Mouse (Mus musculus): ENCODE measurements around the gene Phactr3. TPM values are rescaled to one million over a fixed set of nuclear protein-coding genes. Genes with fewer than 3 reads are reported as not detected.
"Not testable (repeated sequence)": the region's sequence is repeated elsewhere in the genome, so short reads cannot be mapped to it uniquely, and the experiment has no call there.

The Phactr3 gene
- total RNA-seq, 2 experiments from 2014 or later = 1.4 to 1.5 TPM

DNA sequence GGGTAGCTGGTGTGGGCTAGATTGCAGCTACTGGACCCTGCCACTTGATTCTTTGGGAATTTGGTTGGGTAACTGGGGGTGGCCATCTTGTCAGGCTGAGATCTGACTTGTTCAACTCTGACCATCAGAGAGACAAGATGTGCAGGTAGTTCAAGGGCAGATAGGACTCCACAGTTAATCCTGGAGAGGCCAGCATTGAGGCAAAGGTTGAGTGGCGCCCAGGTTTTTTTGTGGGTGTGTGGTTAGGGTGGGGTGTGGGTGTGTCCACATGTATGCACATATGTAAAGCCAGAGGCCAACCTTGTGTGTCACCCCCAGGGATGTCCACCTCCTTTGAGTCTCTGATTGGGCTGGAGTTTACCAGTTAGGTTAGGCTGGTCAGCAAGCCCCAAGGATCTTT lies 197.5 kb downstream of the Phactr3 start:
- no peak for DNase-seq (ENCODE audit: low spot score)
- intact Hi-C loops (cut with DNase I) = no loop called here

DNA sequence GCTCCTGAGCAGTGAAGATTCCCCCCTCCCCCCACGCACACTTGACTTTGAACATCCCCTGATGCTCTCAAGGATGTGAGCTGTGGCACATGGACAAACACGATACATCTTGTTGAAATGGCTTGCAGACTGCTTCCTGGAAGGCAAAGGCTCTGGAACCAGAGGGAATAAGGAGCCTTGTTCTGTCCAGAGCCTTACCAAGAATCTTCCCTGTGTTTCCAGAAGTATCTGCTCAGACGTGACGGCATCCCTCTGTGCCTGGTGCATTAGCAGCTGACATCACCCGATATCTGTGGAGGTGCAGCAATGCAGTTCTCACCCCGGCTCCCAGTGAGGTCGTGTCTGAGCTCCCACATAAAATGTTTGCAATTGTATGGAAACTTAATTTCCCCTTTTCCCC lies 201.0 kb downstream of the Phactr3 start:
- no peak for DNase-seq (ENCODE audit: low spot score)
- intact Hi-C loops (cut with DNase I) = no loop called here

DNA sequence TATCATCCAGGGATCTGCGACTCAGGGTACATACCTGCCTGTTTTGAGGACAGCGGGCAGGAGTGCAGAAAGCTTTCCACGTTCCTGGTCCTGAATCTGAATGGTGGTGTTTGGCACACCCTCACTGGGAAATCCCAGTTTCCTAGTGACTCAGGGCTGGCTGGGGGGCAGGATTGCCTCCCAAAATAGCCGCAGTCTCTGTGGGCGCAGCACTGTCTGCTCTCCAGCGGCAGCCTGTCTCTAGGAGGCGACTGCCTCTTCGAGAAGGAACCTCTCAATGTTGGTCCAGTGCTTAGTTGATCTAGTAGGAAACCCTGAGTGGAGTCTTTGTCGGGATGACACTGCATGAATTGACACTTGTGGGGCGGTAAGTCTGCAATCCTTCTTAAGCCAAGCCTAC lies 202.5 kb downstream of the Phactr3 start:
- intact Hi-C loops (cut with DNase I) = no loop called here
- no peak for DNase-seq (ENCODE audit: low spot score)

DNA sequence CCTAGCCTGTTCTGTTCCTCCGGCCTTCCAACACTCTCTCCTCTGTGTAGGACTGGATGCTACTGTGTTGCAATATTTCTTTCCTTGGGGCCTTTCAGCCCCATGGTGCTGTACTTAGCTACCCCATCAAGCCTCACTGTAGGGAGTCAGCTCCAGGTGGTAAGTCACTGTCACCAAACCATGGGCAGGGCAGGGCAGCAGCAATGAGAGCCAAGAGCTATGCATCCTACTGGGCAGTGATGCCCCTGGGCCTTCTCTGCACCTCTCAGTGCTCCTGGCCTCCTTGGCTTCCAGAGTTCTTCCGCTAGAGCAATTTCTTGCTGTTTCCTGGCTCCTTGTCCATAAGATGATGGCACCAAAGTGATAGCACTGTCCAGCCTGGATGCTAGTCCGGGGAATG lies 205.6 kb downstream of the Phactr3 start:
- intact Hi-C loops (cut with DNase I) = no loop called here
- DNase-seq (ENCODE audit: low spot score) = no peak

DNA sequence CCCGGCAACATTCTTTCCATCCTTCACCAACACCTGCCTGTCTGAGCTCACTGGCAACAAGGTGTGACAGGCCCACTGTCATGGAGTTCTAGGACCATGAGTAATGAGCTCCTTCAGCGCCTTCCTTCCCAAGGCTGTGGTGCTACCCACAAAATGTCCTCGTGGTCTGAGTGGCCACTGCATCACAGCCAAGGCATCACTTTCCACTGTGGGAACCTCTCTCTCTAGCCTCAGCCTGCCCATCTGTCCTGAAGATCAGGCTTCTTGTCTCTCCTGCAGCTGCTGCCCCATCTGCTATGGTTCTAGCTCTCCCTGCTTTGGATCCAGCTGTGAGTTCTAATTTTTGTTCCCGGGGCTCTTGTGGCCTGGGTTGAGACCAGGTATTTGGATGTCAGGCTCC lies 206.0 kb downstream of the Phactr3 start:
- DNase-seq (ENCODE audit: low spot score) = no peak
- intact Hi-C loops (cut with DNase I) = no loop called here

DNA sequence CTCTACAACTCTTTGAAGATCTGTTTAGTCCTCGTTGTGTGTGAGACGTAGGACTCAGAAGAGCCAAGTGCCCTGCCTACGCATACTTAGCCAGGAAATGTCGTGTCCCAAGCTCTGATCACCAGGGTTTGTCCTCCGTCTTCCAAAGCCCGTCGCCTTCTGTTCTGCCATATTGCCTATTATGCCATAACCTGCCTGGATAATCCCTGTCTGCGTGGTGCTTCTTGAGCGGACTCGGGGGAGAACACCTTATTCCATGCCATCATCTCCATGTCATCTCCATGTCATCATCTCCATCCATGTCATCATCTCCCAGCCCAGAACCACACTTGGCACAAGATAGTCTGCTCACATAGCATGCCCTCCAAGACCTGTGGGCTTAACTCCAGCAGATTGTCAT lies 207.3 kb downstream of the Phactr3 start:
- intact Hi-C loops (cut with DNase I) = no loop called here
- DNase-seq (ENCODE audit: low spot score) = no peak

DNA sequence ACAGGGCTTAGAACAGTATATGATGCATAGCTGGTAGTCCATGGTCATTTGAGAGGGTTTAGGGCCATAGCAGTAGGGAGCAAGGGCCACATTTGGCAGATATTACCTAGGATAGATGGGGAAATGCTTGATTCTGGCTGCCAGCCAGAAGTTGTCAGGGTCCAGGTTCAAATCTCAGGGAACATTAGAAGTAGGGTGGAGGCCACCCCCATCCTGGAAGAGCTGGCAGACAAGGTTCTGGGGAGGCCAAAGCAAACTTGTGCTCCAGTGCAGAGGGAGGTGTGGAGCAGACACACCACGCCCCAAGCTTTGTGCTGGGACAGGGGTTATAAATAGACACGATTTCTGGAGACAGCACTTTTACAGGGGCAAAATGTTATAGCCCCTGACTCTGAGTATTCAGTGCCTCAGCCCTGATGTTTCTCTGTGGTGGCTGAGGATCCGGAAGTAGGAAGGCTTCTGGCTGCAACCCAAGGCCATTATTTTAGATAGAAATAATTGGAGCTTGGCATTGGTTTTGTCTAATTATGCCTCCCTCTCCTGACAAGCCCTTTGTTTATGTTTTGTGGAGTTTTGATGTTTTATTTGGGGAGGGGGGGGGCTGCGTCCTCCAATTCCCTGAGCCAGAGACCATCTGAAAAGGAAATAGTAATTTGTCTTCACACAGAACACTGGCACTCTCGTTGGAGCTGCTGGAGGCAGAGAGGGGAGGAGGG lies 208.1 kb downstream of the Phactr3 start:
- intact Hi-C loops (cut with DNase I) = no loop called here
- DNase-seq (ENCODE audit: low spot score) = no peak

DNA sequence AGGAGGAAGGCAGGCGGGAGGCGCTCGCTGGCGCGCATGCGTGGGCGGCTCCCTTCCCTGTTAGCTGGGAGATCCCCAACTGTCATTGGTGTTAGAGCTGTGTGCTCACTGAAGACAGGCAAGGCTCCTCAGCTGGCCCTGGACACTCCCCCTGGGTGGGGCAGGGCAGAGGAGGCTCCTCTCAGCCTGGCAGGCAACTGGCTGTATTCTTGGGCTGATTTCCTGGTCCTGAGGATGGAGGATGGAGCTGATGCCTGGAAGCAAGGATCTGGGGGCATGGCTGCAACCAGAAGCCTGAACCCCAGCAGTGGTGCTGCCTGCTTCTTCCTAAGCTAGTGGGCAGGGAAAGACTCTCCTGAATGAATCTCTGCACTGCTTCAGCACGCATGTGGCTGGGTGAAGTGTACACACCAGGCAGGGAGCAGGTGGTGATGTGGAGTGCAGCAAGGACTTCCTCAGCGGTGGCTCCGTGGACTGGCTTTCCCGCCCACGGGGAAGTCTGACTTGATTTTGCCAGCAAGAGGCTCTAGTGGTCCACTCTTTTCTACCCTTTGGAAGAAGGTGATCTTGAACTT lies 208.8 kb downstream of the Phactr3 start:
- intact Hi-C loops (cut with DNase I) = no loop called here
- DNase-seq (ENCODE audit: low spot score) = peak; percentile 15

DNA sequence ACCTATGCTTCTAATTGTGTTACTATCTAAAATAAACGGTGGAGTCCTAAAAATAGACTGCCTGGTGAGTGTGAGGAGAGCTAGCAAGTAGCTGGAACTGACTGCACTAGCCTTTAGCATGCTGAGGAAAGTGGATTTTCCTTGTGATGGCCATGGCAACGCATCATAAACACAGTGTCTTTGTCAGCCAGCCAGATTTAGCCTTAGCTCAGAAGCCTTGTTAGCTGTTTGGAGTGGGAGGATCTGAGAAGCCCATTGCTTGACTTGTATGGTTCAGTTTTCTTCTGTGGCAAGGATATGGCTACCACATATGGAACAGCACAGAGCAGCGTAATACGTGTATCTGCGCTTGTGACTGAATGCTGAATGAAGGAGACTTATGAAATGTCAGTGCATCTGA lies 210.8 kb downstream of the Phactr3 start:
- no peak for DNase-seq (ENCODE audit: low spot score)
- intact Hi-C loops (cut with DNase I) = no loop called here

DNA sequence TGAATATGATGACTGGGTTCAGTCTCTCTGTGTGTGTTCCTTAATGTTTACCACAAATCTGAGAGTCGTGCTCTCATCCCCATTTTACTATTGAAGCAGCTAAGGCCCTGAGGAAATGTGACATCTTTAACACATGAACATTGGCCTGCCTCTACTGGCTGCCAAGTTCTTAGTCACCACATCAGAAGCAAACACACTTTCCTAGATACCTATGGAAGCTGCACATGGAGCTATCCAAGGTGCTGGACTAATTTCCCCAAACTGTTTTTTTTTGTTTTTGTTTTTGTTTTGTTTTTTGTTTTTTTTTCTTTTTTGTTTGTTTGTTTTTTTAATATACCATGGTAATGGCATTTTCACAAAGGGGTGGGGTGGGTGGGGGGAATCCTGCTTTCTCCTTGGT lies 211.2 kb downstream of the Phactr3 start:
- no peak for DNase-seq (ENCODE audit: low spot score)
- intact Hi-C loops (cut with DNase I) = no loop called here

DNA sequence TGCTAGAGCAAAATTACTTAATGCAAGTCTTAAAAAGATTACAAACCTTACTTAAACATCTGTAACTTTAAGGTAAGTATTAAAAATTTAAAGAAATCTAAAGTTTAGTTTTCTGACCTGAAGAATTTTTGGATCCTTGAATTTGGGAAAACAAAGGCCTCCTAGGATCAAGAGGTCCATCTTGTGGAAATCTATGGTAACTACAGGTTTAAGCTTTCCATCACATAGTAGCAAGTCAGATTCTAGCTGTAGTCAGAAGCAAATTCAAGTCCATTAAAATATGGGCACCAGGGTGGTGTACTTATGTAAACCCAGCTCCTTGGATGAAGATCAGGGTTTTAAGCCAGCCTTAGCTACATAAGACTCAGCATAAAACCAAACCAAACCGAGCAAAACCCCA lies 219.1 kb downstream of the Phactr3 start:
- intact Hi-C loops (cut with DNase I) = loop anchor here (2.0 to 5.0 kb wide), 2 partner anchors 51 to 241 kb away; no protein-coding TSS in a partner anchor
- DNase-seq (ENCODE audit: low spot score) = no peak

DNA sequence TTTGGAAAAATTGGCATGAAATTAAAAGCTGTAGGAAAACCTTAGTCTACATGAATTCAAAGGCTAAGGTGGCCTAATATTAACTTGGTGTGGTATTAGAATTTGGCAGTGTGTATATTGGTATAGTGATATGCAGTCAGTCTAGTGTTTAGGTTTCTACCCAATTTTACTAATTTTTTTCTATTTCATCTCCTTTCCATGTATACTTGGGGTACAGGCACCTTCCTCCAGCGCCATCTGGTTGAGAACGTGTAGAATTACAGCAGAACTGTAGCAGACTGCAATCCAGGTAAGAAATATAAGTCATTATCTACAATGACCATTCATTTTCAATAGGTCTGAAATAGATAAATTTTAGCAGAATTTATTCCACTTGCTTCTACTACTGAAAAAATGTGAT lies 220.3 kb downstream of the Phactr3 start:
- no peak for DNase-seq (ENCODE audit: low spot score)
- intact Hi-C loops (cut with DNase I) = loop anchor here (2.0 to 5.0 kb wide), 2 partner anchors 52 to 242 kb away; no protein-coding TSS in a partner anchor

DNA sequence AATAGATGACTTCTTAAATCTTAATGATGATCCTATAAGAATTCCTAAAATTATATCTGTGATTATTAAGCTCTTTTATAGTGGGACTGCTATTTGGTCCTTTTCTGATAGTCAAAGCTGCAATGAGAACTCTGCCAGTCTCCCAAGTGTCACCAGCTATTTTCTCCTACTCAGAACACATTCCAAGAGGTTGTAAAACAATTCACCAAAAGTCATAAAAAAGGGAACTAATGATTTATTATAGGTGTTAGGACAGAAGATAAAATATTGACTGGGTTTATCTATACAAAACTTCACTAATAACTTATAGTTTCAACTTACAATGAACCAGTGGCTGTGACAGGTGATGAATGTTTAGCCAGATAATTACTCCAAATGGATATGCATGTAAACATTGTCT lies 223.3 kb downstream of the Phactr3 start:
- DNase-seq (ENCODE audit: low spot score); intact Hi-C loops (cut with DNase I): not testable (repeated sequence)

DNA sequence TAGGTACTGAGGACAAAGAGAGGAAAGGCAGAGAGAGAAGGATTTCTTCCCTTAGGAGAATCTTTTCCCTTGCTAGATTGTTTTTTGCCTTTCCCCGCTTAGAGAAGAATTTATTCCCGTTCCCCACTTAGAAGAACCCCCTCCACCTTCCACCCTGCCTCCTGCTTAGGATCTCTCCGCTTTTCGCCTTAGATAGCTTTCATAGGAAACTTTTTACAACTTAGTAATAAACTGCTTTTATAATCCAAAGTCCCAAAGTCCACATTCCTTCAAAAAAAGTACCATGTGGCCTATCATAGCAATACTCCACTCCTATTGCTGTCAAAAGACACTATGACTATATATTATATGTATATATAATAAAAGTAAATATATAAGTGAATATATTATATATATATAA lies 223.8 kb downstream of the Phactr3 start:
- DNase-seq (ENCODE audit: low spot score) = no peak
- intact Hi-C loops (cut with DNase I) = no loop called here

Other genes with a start within 250 kb of the Phactr3 start
- gene Gm14327, start 221.9 kb upstream of the Phactr3 start, total RNA-seq (2021) = 10 to 100 TPM; 39.5 to 49.1 TPM
- 1 to 10 TPM in 1 of 2 experiments, not detected in 1; 1.5 TPM for gene Zfp972, start 193.4 kb upstream of the Phactr3 start, total RNA-seq (2021)
- gene Gm14326, start 161.7 kb upstream of the Phactr3 start, total RNA-seq (2021) = 10 to 100 TPM; 35.6 to 44.2 TPM
- 100 to 1,000 TPM in 1 of 2 experiments, 10 to 100 TPM in 1; 94.1 to 103 TPM for gene Zfp971, start 95.7 kb upstream of the Phactr3 start, total RNA-seq (2021)
- 10 to 100 TPM; 12.2 to 15.3 TPM for gene Zfp931, start 40.5 kb upstream of the Phactr3 start, total RNA-seq (2021)